Mouse (Mus musculus) thymus, postnatal 4 days (tissue): ENCODE data around the gene Tmem132d.

Experiments
- DNase-seq: peaks from one replicate; pipeline ENCODE4 v3.0.0; 2021

Tmem132d gene

GRCm38 (mm10) chr5:127918376-127918775 lies 514.5 kb downstream of the Tmem132d start:
- no peak for DNase-seq

- no peak for DNase-seq
Observed at GRCm38 (mm10) chr5:127914157-127914556, 518.7 kb downstream of the Tmem132d start.

- DNase-seq, result no peak
Observed at GRCm38 (mm10) chr5:127911603-127912002, 521.3 kb downstream of the Tmem132d start.

GRCm38 (mm10) chr5:127910356-127910755 lies 522.5 kb downstream of the Tmem132d start:
- DNase-seq, result no peak

GRCm38 (mm10) chr5:127895176-127895575 lies 537.7 kb downstream of the Tmem132d start:
- no peak for DNase-seq

GRCm38 (mm10) chr5:127885566-127886505 lies 547.0 kb downstream of the Tmem132d start:
- DNase-seq, result no peak

GRCm38 (mm10) chr5:127883021-127883420 lies 549.9 kb downstream of the Tmem132d start:
- DNase-seq, result no peak

- DNase-seq, result no peak
Observed at GRCm38 (mm10) chr5:127874461-127874860, 558.4 kb downstream of the Tmem132d start.

GRCm38 (mm10) chr5:127865157-127865556 lies 567.7 kb downstream of the Tmem132d start:
- DNase-seq, result no peak

GRCm38 (mm10) chr5:127859719-127860118 lies 573.2 kb downstream of the Tmem132d start:
- no peak for DNase-seq

GRCm38 (mm10) chr5:127852305-127852704 lies 580.6 kb downstream of the Tmem132d start:
- DNase-seq, result no peak

GRCm38 (mm10) chr5:127831791-127832190 lies 601.1 kb downstream of the Tmem132d start:
- no peak for DNase-seq

GRCm38 (mm10) chr5:127830831-127831230 lies 602.0 kb downstream of the Tmem132d start:
- no peak for DNase-seq

- no peak for DNase-seq
Observed at GRCm38 (mm10) chr5:127828756-127829155, 604.1 kb downstream of the Tmem132d start.

- no peak for DNase-seq
Observed at GRCm38 (mm10) chr5:127821960-127822359, 610.9 kb downstream of the Tmem132d start.

GRCm38 (mm10) chr5:127815292-127815691 lies 617.6 kb downstream of the Tmem132d start:
- no peak for DNase-seq

- no peak for DNase-seq
Observed at GRCm38 (mm10) chr5:127807419-127807818, 625.5 kb downstream of the Tmem132d start.

- DNase-seq, result no peak
Observed at GRCm38 (mm10) chr5:127806850-127807249, 626.0 kb downstream of the Tmem132d start.

- no peak for DNase-seq
Observed at GRCm38 (mm10) chr5:127800907-127801306, 632.0 kb downstream of the Tmem132d start.

- no peak for DNase-seq
Observed at GRCm38 (mm10) chr5:127781221-127781620, 651.7 kb downstream of the Tmem132d start.

- no peak for DNase-seq
Observed at GRCm38 (mm10) chr5:127775749-127776148, 657.1 kb downstream of the Tmem132d start.

GRCm38 (mm10) chr5:127758576-127758975 lies 674.3 kb downstream of the Tmem132d start:
- DNase-seq, result no peak

- DNase-seq, result no peak
Observed at GRCm38 (mm10) chr5:127756671-127757423, 676.0 kb downstream of the Tmem132d start.

GRCm38 (mm10) chr5:127756011-127756410 lies 676.9 kb downstream of the Tmem132d start:
- DNase-seq, result no peak
